Mouse (Mus musculus): ENCODE data around the gene Timm10. TPM values are rescaled to one million over a fixed set of nuclear protein-coding genes. Genes with fewer than 3 reads are reported as not detected.
A peak's percentile ranks its signal among the peaks of the same experiment; 100 is the strongest.

Timm10 gene
- total RNA-seq, 2 experiments from 2014 or later, result 46.2 to 51.4 TPM

DNA sequence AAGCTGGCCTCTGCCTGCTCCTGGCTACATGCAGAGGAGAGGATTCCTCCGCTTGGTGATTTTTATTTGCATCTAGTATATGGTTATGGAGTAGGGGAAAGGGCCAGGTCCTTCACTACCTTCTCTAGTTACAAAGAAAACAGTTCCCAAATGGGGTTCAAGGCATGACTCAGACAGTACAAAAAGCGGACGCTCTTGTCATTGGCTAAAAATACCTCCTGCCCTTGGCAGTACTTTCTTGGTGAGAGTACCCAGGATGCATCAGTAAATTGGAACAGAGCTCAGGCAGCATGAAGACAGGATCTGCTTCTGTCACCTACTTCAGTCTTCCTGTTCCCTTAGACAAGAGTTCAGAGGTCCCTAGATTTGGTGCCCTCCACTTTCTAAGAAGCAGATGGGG is 6.9 kb upstream of the Timm10 start:
- no peak for DNase-seq

DNA sequence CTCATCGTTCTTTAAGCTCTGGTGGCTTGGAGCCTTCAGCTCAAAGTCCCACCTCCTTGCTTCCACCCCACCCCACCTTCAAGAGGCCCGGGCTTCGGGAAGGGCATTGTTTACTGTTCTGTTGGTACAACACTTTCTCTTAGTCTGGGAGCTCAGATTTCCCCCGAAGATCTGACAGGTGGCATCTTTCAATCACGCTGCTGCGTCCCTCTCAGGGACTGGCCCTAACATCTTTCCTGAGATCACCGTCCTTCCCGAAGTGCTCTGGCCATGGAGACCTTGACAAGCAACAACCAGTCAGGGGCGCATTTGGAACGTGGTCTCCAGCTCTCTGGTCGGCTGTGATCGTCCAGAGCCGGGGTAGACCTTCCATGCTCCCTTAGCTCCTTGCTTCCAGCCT is 4.2 kb upstream of the Timm10 start, which contains the start of gene Smtnl1:
TSS of gene Smtnl1 (minus strand) at position 101 of the 400 bp plus-strand sequence.
- no peak for DNase-seq

- no peak for DNase-seq
Observed at GRCm38 (mm10) chr2:84823237-84823636, 3.6 kb upstream of the Timm10 start.

- DNase-seq, result peak; percentile 18 to 40
Observed at GRCm38 (mm10) chr2:84827283-84827920, 605 bp downstream of the Timm10 start.

DNA sequence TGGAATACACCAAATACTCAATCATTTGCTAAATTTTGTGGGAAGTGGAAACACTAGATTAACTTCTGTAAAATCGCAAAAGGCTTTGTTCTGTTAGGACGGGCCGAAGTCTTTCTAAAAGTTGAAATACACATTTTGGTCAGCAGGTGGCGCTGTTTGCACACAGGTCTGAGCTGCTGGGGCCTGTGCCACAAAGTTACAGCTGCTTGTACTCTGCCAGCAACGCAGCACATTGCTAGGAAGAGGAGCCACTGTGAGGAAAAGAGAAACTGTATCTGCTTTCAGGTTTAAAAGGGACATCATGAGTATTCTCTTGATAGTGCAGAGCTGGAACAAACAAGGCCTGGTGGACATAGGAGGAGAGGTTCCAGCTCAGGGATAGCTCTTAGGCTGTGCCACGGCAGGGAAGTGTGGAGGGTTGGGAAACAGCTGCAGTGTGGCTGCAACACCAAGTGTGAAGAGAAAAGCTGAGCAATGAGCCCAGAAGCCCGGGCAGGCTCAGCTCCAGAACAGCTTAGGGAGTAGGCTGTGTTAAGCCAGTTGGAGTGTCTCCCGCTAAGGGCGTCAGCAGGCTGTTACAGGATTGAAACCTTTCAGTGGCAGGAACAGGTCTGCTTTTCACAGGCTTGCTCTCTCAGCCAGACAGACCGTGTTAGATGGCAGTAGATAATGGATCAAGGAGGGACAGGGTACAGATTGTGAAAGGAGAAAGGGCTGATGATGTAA is 5.0 kb downstream of the Timm10 start:
- DNase-seq, result peak; percentile 83 to 87

- no peak for DNase-seq
Observed at GRCm38 (mm10) chr2:84837107-84837506, 10.3 kb downstream of the Timm10 start.

DNA sequence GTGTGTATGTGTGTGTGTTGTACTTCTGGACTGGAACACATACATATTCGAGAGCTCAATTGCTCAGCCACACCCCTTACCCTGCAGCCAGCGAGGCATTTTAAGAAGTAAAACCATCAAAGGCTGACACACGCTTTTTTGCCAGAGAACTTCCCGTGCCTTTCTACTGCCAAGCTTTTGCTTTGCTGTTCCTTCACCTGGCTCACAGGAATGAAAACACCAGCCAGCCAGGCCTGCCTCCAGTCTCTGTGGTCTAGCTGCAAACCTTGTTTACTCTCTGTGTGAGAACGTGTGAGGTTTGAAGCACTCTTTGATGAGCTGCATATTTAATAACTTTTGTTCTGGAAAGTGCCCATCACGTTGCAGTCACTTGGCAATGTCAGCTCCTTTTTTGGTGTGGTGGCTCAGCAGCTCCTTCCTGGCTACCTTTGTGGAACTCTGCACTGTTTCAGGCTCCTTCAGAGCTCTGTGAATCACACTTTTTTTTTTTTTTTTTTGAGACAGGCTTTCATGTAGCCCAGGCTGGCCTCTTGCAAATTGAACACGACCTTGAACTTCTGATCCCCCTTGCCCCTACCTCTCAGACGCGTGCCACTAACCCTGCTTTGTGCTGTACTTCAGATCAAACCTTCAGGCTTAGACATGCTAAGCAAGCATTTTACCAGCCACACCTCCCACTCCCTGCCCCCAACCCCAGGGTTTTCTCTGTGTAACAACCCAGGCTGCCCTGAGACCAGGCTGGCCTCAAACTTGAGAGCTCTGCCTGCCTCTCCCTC is 11.2 kb downstream of the Timm10 start:
- no peak for DNase-seq

DNA sequence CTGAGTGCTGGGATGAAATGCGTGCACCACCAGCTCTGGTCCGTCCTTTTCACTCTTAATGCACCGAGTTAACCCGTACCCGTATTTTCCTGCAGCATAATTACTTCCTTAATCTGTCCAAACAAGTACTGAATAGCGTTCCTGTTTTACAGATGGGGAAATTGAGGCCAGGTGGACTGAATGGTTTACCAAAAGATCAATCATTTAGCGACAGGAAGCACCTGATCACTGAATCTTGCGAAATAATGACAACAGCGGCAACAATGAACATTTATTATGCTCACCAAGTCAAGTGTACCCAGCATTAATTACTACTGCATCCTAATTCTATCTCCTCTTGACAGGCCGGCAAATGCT is 11.8 kb downstream of the Timm10 start, which contains the start of gene Slc43a1:
TSS of gene Slc43a1 (plus strand) at position 258 of the 357 bp plus-strand sequence.
- no peak for DNase-seq

- peak in 1 of 2 experiments; percentile 30 for DNase-seq
Observed at GRCm38 (mm10) chr2:84838993-84839980, 12.5 kb downstream of the Timm10 start.

DNA sequence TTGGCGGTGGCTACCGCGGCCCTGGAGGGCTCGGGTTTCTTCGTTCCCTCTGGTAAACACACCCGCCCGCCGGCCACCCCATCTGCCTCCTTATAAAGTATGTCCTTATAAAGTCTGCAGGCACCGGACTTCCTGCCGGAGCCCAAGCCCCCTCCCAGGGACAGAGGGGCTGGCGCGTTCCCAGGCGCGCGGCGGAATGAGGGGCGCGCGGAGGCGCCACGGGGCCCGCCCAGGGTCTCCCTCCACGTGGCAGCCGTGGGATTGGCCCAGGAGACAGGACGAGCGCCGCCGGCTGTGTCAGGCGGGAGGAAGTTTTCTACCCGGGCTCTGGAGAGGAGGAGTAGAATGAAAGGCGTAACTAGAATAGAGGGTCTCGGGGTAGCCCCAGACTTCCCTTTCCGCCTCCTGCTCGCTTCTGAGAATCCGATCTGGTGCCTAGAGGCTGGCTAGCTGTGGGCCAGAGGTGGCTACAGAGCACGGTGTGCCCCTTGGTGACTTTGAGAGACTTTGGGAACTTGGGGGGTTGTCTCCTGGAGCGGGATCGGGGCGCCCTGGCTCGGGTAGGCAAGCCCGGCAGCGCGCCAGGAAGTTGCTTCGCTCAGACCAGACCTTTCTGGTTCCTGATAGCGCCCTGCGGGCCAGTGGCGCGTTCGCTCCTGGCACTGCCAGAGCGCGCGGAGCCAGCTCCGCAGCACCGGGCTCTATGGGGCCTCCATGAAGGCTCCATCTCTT is 13.4 kb downstream of the Timm10 start:
- DNase-seq, result peak; percentile 65 to 76

DNA sequence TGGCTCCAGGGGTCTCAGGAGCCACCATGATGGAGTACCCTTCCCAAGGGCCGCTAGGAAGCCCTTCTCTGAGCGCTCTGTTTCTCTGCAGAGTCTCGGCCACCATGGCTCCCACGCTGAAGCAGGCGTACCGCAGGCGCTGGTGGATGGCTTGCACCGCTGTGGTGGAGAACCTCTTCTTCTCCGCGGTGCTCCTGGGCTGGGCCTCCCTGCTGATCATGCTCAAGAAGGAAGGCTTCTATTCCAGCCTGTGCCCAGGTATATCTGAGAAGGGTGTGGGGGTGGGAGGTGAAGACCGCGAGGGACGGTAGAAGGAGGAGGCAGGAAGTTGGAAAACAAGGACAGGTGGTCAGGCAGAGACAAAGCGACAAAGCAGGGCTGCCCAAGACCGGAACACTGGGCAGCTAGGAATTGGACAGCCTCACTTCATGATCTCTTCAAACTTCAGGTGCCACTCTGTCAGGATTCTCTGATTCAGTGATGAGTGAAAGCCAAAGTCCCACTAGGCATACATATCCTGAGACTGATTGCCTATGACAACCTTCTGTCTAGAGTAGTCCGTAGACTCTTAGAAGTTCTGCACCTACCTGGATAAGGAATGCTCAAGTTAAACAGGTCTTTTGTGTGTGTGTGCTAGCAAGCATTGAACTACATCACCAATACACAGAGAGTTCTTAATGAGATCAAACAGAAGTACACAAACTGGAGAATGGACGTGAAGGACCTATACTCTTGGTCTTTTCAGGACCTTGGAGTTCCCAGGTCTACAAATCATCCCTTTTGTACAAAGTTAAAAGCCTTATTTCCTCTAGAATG is 14.2 kb downstream of the Timm10 start:
- no peak for DNase-seq

GRCm38 (mm10) chr2:84841905-84842304 is 15.1 kb downstream of the Timm10 start:
- DNase-seq, result no peak

DNA sequence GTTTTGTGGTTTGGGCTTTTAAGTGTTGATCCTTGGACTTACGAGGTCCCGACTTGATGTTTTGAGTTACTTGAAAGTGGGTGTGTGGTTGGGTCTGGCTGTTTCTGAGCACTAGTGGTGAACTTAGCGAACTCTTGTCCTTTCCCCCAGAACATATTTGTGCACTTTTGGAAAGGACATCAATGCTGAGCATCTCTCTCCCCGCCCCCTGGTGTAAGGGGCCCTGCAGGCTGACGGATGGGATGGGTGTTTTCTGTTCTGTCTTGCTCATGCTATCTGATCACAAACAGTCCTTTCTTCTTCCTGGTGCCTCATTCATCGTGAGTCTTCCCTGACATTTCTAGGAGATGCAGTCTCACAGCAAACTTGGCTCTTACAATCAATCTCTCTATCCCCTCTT is 16.9 kb downstream of the Timm10 start:
- no peak for DNase-seq

- DNase-seq, result no peak
Observed at GRCm38 (mm10) chr2:84845226-84845625, 18.4 kb downstream of the Timm10 start.

GRCm38 (mm10) chr2:84850407-84851129 is 23.8 kb downstream of the Timm10 start:
- DNase-seq, result no peak

DNA sequence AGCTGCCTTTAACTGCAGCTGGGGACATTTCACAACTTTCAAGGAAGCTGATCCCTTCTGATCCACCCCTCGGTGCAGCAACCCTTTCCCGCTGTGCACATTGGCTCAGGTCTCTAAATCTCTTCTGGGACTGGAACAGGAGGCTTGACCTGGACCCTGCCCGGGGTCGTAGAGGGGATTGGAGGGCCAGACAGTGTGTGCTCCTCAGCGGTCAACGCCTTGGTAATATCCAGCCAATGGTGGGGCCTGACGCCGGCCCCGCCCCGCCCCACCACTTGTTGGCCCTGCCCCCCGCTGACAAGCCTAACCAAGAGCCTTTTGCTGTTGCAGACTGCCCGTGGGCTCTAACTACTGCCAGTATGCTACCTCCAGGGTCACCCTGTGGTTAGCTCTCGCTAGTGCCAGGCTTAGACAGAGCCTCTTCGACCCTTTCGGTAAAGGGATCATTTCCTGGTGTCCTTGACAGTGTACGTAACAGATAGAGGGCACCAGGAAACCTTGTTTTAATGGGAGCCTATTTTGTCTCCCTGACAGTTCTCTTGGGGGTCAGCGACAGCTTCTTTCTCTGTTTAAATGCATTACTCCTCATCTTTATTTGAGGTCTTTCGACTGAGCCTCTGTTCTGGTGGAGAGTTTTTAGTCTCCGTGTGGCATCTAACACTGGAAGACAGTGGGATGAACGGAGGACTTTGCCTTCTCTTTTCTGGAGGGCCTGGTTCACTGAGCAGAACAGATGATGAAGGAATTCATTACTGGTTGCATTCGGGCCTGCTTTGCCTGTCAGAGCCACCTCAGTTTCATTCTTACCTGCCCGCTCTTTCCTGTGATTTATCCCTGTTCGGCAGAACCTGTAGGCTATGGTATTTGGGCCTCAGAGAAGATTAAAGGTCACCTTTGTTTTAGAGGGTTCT is 24.6 kb downstream of the Timm10 start:
- peak; percentile 75 to 86 for DNase-seq

- DNase-seq, result peak; percentile 59 to 73
Observed at GRCm38 (mm10) chr2:84855732-84856131, 28.9 kb downstream of the Timm10 start.

DNA sequence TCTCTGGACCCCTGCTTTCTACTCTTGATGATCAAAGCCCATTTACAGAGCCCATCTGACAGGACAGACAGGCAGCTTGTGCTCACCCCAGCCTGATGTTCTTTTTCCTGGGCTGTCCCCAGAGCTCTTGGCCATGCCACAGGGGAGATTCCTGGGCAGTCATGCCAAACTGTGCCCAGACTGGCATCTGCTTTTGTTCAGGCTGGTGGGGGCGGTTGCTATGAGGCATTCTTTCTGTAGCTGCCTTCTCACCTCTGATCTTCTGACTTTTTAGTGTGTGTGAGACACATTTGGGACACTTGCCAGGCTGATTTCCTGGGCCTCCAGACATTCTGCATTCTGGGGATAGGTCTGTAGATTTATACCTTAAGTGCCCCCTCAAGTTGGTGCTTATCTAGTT is 31.8 kb downstream of the Timm10 start:
- no peak for DNase-seq

Data from adrenal gland, postnatal 36 days (tissue).